Mouse (Mus musculus): ENCODE results near the gene Ptchd4.

- TF ChIP-seq POLR2A (IDR thresholded peaks at IDR 0.05; ENCODE audit: borderline replicate concordance, extremely low read depth, insufficient read depth, insufficient read length, poor library complexity, severe bottlenecking) (no peak), CTCF (IDR thresholded peaks at IDR 0.05; ENCODE audit: borderline replicate concordance, extremely low read depth, insufficient read depth, insufficient read length) (no peak)
Measured at GRCm38 (mm10) chr17:42310136-42310535, 5.6 kb upstream of the Ptchd4 start.
